Mouse (Mus musculus) intestine, embryonic 14.5 days (tissue): ENCODE data around the gene Arhgap4. TPM values are rescaled to one million over a fixed set of nuclear protein-coding genes. Genes with fewer than 3 reads are reported as not detected.

Experiments
- ATAC-seq: fragments of 200-750 bp; cut with Nextera tagmentation; replicated peaks from 2 replicates; pipeline ENCODE4 v1.8.0; 2017; ENCODE audit warnings: low read depth, moderate number of reproducible peaks, moderate TSS enrichment, moderate library complexity; ENCODE audit not compliant: low FRiP score, low TSS enrichment
- DNase-seq: peaks from one replicate; pipeline ENCODE4 v3.0.0-alpha.2; 2018; ENCODE audit warnings: low spot score
- H3K27ac ChIP-seq: fragments of 300-500 bp; sonication (generic); 2 replicates; pipeline ENCODE4 v1.5.1; 2014; ENCODE audit warnings: low read depth, mild to moderate bottlenecking, control low read depth
- H3K27me3 ChIP-seq: fragments of 300-500 bp; sonication (generic); replicated peaks from 2 replicates; pipeline ENCODE4 v1.6.1; 2014; ENCODE audit warnings: low read length, control low read depth; ENCODE audit not compliant: control insufficient read depth, insufficient read depth
- H3K36me3 ChIP-seq: fragments of 300-500 bp; sonication (generic); 2 replicates; pipeline ENCODE4 v1.6.1; 2014; ENCODE audit warnings: low read length, control low read depth; ENCODE audit not compliant: control insufficient read depth, insufficient read depth
- H3K4me1 ChIP-seq: fragments of 300-500 bp; sonication (generic); replicated peaks from 2 replicates; pipeline ENCODE4 v1.6.1; 2014; ENCODE audit warnings: low read length, control low read depth, mixed read lengths; ENCODE audit not compliant: control insufficient read depth, insufficient read depth
- H3K4me2 ChIP-seq: fragments of 300-500 bp; sonication (generic); 2 replicates; pipeline ENCODE4 v1.6.1; 2014; ENCODE audit warnings: low read length
- H3K4me3 ChIP-seq: fragments of 300-500 bp; sonication (generic); 2 replicates; pipeline ENCODE4 v1.5.1; 2014; ENCODE audit warnings: low read depth, low read length, control low read depth, mixed read lengths
- H3K9ac ChIP-seq: fragments of 300-500 bp; sonication (generic); 2 replicates; pipeline ENCODE4 v1.6.1; 2014; ENCODE audit warnings: mild to moderate bottlenecking, low read length
- H3K9me3 ChIP-seq: fragments of 300-500 bp; sonication (generic); 2 replicates; pipeline ENCODE4 v1.6.1; 2016; ENCODE audit warnings: low read length, control low read depth; ENCODE audit not compliant: control insufficient read depth
- WGBS: fragments of 180-500 bp; shearing (Covaris S2); extraction: QIAGEN DNeasy Blood & Tissue Kit; methylation state at CpG from one replicate; pipeline ENCODE4 v1.1.7; 2014; 5-methylcytosine and 5-hydroxymethylcytosine counted together
- polyA plus RNA-seq: library from polyadenylated mRNA; unstranded; fragments of >200 nt; fragmentation: Nextera tagmentation; extraction: Ambion mirVana; gene quantifications from 2 replicates; pipeline ENCODE4 v1.2.1, GENCODE M21; 2014

Gene Arhgap4
- polyA plus RNA-seq, 1 experiment from 2014 or later, result 4.3 TPM

DNA sequence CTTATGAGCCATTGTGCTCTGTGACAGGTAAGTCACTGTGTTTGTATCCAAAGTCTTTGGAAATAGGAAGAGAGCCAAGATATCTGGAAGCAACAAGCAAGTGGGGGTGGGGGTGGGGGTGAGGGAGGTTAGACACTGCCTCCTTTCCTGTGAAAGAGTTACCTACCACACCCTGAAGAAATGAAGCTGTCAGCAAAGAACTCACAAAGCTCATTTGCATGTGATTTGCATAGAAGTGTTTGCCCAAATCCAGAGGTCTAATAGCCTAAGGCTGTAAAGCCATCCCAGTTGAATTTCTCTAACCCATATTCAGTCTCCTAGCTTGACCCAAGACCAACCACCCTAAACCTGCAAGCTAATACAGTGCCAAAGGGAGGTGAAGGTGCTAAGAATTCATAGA is 11.2 kb downstream of the Arhgap4 start:
- 0 out of 2 replicates have a peak, but pooled peaks cover 4% of the 10 kb centered on the region for H3K27me3 ChIP-seq
- no peak overlapping the region for H3K9ac ChIP-seq
- no peaks in the 10 kb centered on the region for H3K9me3 ChIP-seq
- H3K36me3 ChIP-seq, result no peaks in the 10 kb centered on the region
- no peak overlapping the region for H3K4me3 ChIP-seq
- H3K4me1 ChIP-seq, result no peaks in the 10 kb centered on the region
- ATAC-seq (no peak), DNase-seq (no peak)
- H3K27ac ChIP-seq, result no peak overlapping the region
- H3K4me2 ChIP-seq, result peak overlapping the region; percentile 37; the same call in 1 of the 2 replicates

DNA sequence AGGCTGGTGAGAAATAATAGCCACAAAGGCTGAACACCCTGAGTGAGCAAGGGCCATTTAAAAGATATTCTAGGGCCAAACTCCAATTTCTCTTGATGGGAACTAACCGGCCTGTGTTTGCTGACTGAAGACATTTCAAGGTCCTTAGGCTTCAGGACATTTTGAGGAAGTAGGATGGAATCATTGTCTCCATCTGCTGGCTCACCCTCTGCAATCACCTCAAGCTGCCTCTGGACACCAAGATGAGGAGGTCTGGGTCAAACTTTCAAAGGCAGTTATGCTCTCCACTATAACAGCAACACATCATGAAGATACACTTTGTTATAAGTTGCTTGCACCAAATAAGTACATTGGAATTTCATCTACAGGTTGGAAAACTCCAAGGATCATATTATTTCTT is 11.6 kb downstream of the Arhgap4 start:
- Histone ChIP-seq H3K36me3 (no peaks in the 10 kb centered on the region), H3K9ac (no peak overlapping the region), H3K9me3 (no peaks in the 10 kb centered on the region), H3K4me1 (no peaks in the 10 kb centered on the region), H3K4me2 (no peak overlapping the region), H3K27ac (no peak overlapping the region), H3K27me3 (0 out of 2 replicates have a peak, but pooled peaks cover 4% of the 10 kb centered on the region), H3K4me3 (no peak overlapping the region)
- 73% methylated on average over 1 of the region's 1 CpGs for WGBS
- no peak for ATAC-seq
- no peak for DNase-seq

DNA sequence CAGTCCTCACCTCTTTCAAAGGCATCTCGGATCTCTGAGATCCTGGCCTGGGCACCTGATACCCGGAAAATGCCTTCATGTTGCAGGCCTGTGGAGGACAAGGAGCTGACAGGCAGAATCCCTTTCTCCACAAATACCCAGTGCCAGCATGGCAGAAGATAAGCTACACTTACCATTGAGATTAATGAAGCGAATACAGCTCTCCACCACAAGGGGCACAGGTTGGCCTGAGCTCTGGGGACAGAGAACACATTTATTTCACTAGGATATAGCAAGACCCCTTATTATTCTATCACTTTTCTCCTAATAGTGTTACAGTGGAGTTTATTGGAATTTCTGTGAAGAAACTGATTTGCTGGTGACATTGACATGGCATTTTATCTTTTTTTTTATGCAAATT is 23.7 kb downstream of the Arhgap4 start:
- H3K4me1 ChIP-seq, result no peaks in the 10 kb centered on the region
- ATAC-seq, result no peak
- H3K27me3 ChIP-seq, result no peaks in the 10 kb centered on the region
- no peaks in the 10 kb centered on the region for H3K36me3 ChIP-seq
- no peak overlapping the region for H3K9ac ChIP-seq
- WGBS, result 78% methylated on average over 3 of the region's 3 CpGs
- H3K9me3 ChIP-seq, result no peaks in the 10 kb centered on the region
- no peak overlapping the region for H3K27ac ChIP-seq
- H3K4me2 ChIP-seq, result no peak overlapping the region
- no peak overlapping the region for H3K4me3 ChIP-seq
- DNase-seq, result no peak

DNA sequence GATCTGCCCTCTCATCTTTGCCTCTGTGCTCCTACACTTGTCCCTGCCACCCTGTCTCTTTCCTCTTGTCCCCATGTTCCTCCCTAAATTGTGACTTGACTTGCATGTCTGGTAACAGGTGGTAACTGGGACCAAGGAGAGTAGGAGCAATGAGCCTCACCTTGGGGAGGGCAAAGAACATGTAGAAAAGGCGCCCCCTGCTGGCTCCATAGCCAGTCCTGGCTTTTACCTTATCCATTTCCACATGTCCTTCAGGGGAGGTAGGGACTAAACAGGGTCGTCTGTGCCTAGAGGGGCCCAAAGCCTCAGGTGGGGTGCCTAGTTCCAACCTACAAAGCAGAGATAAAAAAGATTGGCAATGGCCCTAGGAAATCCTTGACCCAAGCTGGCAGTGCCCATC is 26.0 kb downstream of the Arhgap4 start, which contains the start of gene L1cam:
L1cam (minus strand) TSS at position 387 of the 400 bp plus-strand sequence.
- WGBS, result 9% methylated on average over 2 of the region's 2 CpGs
- DNase-seq, result peak; percentile 57
- H3K36me3 ChIP-seq, result no peaks in the 10 kb centered on the region
- no peak within 1 kb of the TSS for H3K9ac ChIP-seq
- ATAC-seq, result no peak
- no peak within 1 kb of the TSS for H3K4me2 ChIP-seq
- H3K9me3 ChIP-seq, result no peaks in the 10 kb centered on the region
- no peaks in the 10 kb centered on the region for H3K27me3 ChIP-seq
- H3K4me3 ChIP-seq, result no peak within 1 kb of the TSS
- no peaks in the 10 kb centered on the region for H3K4me1 ChIP-seq
- H3K27ac ChIP-seq, result no peak within 1 kb of the TSS

DNA sequence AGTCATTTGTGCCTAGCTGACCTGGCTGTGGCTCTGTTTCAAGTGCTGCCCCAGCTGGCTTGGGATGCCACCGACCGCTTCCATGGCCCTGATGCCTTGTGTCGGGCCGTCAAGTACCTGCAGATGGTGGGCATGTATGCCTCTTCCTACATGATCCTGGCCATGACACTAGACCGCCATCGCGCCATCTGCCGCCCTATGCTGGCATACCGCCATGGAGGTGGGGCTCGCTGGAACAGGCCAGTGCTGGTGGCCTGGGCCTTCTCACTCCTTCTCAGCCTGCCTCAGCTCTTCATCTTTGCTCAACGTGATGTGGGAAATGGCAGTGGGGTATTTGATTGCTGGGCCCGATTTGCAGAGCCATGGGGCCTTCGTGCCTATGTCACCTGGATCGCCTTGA is 28.8 kb downstream of the Arhgap4 start:
- WGBS, result 88% methylated on average over 14 of the region's 14 CpGs

DNA sequence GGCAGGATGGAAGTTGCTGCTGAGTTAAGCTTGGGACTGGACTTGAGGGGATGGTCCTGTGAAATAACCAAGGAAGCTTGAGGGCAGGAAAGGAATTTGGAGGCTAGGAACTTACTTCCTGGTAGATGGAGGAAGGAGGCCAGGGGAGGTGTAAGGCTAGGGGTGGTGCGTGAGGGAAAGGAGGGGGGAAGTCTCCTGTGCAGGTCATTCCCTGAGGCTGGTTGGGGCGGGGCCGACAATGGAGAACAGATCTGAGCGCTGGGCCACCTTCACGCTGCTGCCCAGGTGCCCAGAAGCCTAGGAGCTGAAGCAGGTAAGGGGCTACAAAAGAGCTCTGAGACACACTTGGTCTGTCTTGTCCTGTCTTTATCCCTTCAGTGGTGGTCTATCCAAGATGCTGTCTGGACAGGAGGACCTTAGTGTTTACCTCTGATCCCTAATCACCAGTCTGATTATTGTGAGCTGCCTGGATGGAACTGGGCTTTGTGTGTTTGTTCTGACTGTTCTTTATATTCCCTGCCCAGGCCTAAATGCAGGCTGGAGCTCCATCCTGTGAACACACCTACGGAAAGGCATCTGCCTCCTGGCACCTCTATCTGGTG is 30.0 kb downstream of the Arhgap4 start, which contains the start of gene Avpr2:
Avpr2 (plus strand) TSS at position 552 of the 602 bp plus-strand sequence.
- 77% methylated on average over 6 of the region's 6 CpGs for WGBS
- H3K9ac ChIP-seq, result no peak within 1 kb of the TSS
- no peak within 1 kb of the TSS for H3K4me3 ChIP-seq
- ATAC-seq (no peak), DNase-seq (no peak)
- H3K27ac ChIP-seq, result no peak within 1 kb of the TSS
- no peaks in the 10 kb centered on the region for H3K9me3 ChIP-seq
- no peaks in the 10 kb centered on the region for H3K4me1 ChIP-seq
- H3K4me2 ChIP-seq, result no peak within 1 kb of the TSS
- no peaks in the 10 kb centered on the region for H3K27me3 ChIP-seq
- no peaks in the 10 kb centered on the region for H3K36me3 ChIP-seq

More for the DNA sequence above, 28.8 kb downstream of the Arhgap4 start:
- Histone ChIP-seq H3K9me3 (no peaks in the 10 kb centered on the region), H3K9ac (no peak overlapping the region), H3K4me3 (no peak overlapping the region), H3K27me3 (no peaks in the 10 kb centered on the region), H3K4me2 (no peak overlapping the region), H3K36me3 (no peaks in the 10 kb centered on the region), H3K4me1 (no peaks in the 10 kb centered on the region), H3K27ac (no peak overlapping the region)
- ATAC-seq (no peak), DNase-seq (no peak)

DNA sequence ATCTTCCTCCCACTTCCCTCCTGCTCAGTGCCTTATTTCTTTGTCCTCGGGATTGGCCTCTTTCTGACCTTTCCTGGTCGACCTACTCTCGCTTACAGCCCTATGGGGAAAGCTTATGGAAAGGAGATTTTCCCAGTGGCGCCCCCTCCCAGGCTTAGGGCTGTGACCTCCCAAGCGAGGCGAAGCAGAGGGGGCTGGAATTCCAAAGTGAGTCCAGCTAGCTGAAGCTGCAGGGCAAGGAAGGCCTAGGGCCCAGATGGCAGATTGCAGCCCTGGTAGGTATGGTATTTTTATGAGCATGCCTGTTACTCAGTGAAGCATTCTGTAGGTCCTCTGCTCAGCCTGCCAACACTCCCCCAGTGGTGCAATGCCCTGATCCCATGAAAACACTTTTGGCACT is 40.2 kb downstream of the Arhgap4 start:
- H3K4me1 ChIP-seq, result no peaks in the 10 kb centered on the region
- peaks cover 19% of the 10 kb centered on the region for H3K27me3 ChIP-seq
- no peaks in the 10 kb centered on the region for H3K36me3 ChIP-seq
- H3K9me3 ChIP-seq, result no peaks in the 10 kb centered on the region
- H3K4me2 ChIP-seq, result no peak overlapping the region
- no peak overlapping the region for H3K9ac ChIP-seq
- WGBS, result 24% methylated on average over 6 of the region's 6 CpGs
- no peak for ATAC-seq
- no peak for DNase-seq
- no peak overlapping the region for H3K27ac ChIP-seq
- no peak overlapping the region for H3K4me3 ChIP-seq

DNA sequence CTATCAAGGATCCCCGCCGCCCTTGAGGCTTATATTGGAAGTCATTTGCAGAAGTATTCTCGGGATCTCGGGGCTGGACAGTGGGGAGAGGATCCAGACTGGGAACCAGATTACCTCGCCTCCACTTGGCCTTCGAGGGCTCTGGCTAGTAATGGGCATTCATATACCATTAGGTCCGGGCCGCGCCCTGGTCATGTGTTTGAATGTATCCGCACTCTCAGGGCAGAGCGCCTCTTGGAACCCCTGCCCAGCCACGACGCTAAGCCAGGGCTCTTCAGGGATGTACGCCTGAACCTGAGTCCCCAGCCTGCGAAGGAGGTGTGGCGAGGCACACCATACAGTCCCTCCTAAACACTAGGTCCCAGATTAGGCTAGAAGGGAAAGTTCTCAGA is 40.6 kb downstream of the Arhgap4 start:
- no peaks in the 10 kb centered on the region for H3K4me1 ChIP-seq
- no peak overlapping the region for H3K27ac ChIP-seq
- peak overlapping the region; percentile 56 for H3K4me2 ChIP-seq
- DNase-seq, result peak; percentile 50
- ATAC-seq, result no peak
- H3K4me3 ChIP-seq, result peak overlapping the region; percentile 34
- WGBS, result 18% methylated on average over 16 of the region's 16 CpGs
- peaks cover 19% of the 10 kb centered on the region for H3K27me3 ChIP-seq
- no peaks in the 10 kb centered on the region for H3K9me3 ChIP-seq
- H3K9ac ChIP-seq, result no peak overlapping the region
- no peaks in the 10 kb centered on the region for H3K36me3 ChIP-seq
